Mouse (Mus musculus) neural tube, embryonic 12.5 days (tissue): ENCODE data around the gene Taar7a. TPM values are rescaled to one million over a fixed set of nuclear protein-coding genes. Genes with fewer than 3 reads are reported as not detected.

Experiments used
- ATAC-seq: fragments of 200-750 bp; cut with Nextera tagmentation; 2 replicates; pipeline ENCODE4 v1.8.0; 2017; ENCODE audit warnings: low read depth, mild to moderate bottlenecking, moderate TSS enrichment, moderate library complexity; ENCODE audit not compliant: low FRiP score
- H3K27ac ChIP-seq: fragments of 300-500 bp; sonication (generic); 2 replicates; pipeline ENCODE4 v1.5.1; 2016
- H3K27me3 ChIP-seq: fragments of 300-500 bp; sonication (generic); replicated peaks from 2 replicates; pipeline ENCODE4 v1.6.1; 2016; ENCODE audit warnings: mild to moderate bottlenecking
- H3K36me3 ChIP-seq: fragments of 300-500 bp; sonication (generic); 2 replicates; pipeline ENCODE4 v1.6.1; 2016; ENCODE audit warnings: mild to moderate bottlenecking
- H3K4me1 ChIP-seq: fragments of 300-500 bp; sonication (generic); 2 replicates; pipeline ENCODE4 v1.6.1; 2016
- H3K4me2 ChIP-seq: fragments of 300-500 bp; sonication (generic); replicated peaks from 2 replicates; pipeline ENCODE4 v1.6.1; 2016; ENCODE audit warnings: mild to moderate bottlenecking
- H3K4me3 ChIP-seq: fragments of 300-500 bp; sonication (generic); 2 replicates; pipeline ENCODE4 v1.5.1; 2016
- H3K9ac ChIP-seq: fragments of 300-500 bp; sonication (generic); 2 replicates; pipeline ENCODE4 v1.6.1; 2016; ENCODE audit warnings: mild to moderate bottlenecking
- H3K9me3 ChIP-seq: fragments of 300-500 bp; sonication (generic); 2 replicates; pipeline ENCODE4 v1.6.1; 2016; ENCODE audit warnings: mild to moderate bottlenecking
- WGBS: fragments of 180-500 bp; shearing (Covaris S2); methylation state at CpG from one replicate; pipeline ENCODE4 v1.1.7; 2016; 5-methylcytosine and 5-hydroxymethylcytosine counted together
- polyA plus RNA-seq: library from polyadenylated mRNA; unstranded; fragments of >200 nt; fragmentation: Nextera tagmentation; extraction: Ambion mirVana; gene quantifications from 2 replicates; pipeline ENCODE4 v1.2.1, GENCODE M21; 2016

The Taar7a gene
- polyA plus RNA-seq, 1 experiment from 2014 or later: not detected

DNA sequence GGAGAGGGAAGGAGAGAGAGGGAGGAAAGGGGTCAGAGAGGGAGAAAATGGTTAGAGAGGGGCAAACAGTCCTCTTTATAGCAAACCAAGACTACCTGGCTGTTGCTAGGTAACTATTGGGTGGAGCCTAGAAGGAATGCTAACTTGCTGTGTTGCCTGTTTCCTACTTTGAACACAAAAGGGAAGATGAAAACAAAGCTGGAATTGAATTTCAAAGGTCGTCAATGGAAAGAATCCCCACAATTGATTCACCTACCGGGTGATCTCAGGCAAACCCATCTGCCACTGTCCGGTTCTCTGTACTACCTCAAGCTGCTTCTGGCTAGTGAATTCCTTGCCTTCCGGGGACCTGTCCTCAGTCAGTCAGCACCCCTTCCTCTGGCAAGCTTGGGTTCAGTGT lies 15.3 kb downstream of the Taar7a start:
- H3K36me3 ChIP-seq: no peaks in the 10 kb centered on the region
- 44% methylated on average over 4 of the region's 4 CpGs for WGBS
- H3K4me3 ChIP-seq: no peak overlapping the region
- no peaks in the 10 kb centered on the region for H3K9me3 ChIP-seq
- no peak for ATAC-seq
- no peaks in the 10 kb centered on the region for H3K27me3 ChIP-seq
- no peak overlapping the region for H3K4me2 ChIP-seq
- no peak overlapping the region for H3K27ac ChIP-seq
- H3K4me1 ChIP-seq: no peaks in the 10 kb centered on the region
- H3K9ac ChIP-seq: no peak overlapping the region

DNA sequence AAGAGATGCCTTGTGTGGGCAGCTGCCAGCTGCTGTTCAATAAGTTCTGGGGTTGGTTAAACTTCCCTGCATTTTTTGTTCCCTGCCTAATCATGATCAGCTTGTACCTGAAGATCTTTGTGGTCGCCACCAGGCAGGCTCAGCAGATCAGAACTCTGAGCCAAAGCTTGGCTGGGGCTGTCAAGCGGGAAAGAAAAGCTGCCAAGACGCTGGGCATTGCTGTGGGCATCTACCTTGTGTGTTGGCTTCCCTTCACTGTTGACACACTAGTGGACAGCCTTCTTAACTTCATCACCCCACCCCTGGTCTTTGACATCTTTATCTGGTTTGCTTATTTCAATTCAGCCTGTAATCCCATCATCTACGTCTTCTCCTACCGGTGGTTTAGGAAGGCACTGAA lies 22.0 kb downstream of the Taar7a start:
- WGBS: 88% methylated on average over 5 of the region's 5 CpGs
- no peak overlapping the region for H3K9ac ChIP-seq
- H3K36me3 ChIP-seq: no peaks in the 10 kb centered on the region
- H3K27ac ChIP-seq: no peak overlapping the region
- no peaks in the 10 kb centered on the region for H3K4me1 ChIP-seq
- no peak overlapping the region for H3K4me2 ChIP-seq
- H3K9me3 ChIP-seq: no peaks in the 10 kb centered on the region
- no peak for ATAC-seq
- no peak overlapping the region for H3K4me3 ChIP-seq
- H3K27me3 ChIP-seq: no peaks in the 10 kb centered on the region

DNA sequence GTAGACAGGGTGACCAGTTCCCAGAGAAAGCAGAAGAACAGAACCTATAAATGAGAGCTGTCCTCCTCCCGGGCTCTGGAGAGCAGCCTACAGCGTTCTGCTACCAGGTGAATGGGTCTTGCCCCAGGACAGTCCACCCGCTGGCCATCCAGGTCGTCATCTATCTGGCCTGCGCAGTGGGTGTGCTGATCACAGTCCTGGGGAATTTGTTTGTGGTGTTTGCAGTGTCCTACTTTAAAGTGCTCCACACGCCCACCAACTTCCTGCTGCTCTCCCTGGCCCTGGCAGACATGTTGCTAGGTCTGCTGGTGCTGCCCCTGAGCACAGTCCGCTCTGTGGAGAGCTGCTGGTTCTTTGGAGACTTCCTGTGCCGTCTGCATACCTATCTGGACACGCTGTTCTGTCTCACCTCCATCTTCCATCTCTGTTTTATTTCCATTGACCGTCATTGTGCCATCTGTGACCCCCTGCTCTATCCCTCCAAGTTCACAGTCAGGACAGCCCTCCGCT lies 22.6 kb downstream of the Taar7a start, which contains the start of gene Taar5:
Gene Taar5, plus strand, starts transcription at position 51 of the 510 bp plus-strand sequence.
- no peaks in the 10 kb centered on the region for H3K36me3 ChIP-seq
- WGBS: 92% methylated on average over 11 of the region's 11 CpGs
- no peaks in the 10 kb centered on the region for H3K9me3 ChIP-seq
- no peaks in the 10 kb centered on the region for H3K4me1 ChIP-seq
- no peak for ATAC-seq
- H3K4me3 ChIP-seq: no peak within 1 kb of the TSS
- no peak within 1 kb of the TSS for H3K27ac ChIP-seq
- H3K4me2 ChIP-seq: no peak within 1 kb of the TSS
- H3K9ac ChIP-seq: no peak within 1 kb of the TSS
- H3K27me3 ChIP-seq: no peaks in the 10 kb centered on the region

DNA sequence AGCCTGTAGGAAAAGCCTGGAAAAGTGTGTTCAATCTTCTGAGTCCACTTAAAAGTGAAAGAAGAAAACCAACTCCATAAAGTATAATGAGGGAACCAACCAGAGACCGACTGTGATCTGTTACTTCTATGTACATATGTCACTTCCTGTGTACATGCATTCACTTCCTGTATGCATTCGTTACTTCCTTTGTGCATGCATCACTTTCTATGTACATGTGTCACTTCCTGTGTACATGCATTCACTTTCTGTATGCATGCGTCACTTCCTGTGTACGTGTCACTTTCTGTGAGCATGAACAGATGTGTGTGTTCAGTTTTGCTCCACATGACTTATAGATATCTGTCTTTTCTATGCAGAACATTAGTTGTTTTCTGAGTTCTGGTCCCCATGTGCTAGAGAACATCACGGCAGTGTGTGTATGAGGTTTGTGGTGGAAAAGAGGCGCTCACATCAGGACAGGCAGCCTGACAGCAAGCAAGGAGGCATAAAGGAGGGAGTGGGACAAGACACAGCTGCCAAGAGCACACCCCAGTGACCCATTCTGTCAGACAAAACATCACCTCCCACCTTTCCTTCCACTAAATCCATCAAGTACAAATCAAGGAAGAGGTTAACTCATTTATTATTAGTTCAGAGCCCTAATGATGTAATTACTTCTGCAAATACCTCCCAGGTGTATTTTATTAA lies 28.2 kb downstream of the Taar7a start:
- Histone ChIP-seq H3K4me1 (no peaks in the 10 kb centered on the region), H3K27ac (no peak overlapping the region), H3K9ac (no peak overlapping the region), H3K4me2 (no peak overlapping the region), H3K36me3 (no peaks in the 10 kb centered on the region), H3K27me3 (no peaks in the 10 kb centered on the region), H3K9me3 (no peaks in the 10 kb centered on the region), H3K4me3 (no peak overlapping the region)
- 94% methylated on average over 6 of the region's 6 CpGs for WGBS
- no peak for ATAC-seq

DNA sequence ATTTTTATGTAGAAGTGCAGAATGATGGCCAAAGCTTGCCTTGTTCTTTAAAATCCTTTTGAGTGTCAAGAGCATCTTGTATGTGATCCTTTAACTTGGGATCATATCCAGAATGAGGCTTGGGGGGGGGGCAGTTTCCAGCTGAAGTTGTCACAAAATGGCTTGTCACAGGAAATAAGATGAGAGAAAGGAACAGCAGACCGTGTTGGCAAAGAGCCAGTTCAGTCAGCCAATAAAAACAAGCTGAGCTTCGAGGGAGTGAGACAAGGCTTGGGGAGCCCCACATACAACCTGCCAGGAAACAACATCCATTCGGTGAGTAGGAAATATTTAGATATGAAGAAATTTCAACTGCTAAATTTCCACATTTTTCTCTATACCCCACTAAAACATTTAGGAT lies 29.8 kb downstream of the Taar7a start:
- Histone ChIP-seq H3K36me3 (no peaks in the 10 kb centered on the region), H3K4me1 (no peaks in the 10 kb centered on the region), H3K27me3 (no peaks in the 10 kb centered on the region), H3K4me2 (no peak overlapping the region), H3K27ac (no peak overlapping the region), H3K9me3 (no peaks in the 10 kb centered on the region), H3K4me3 (no peak overlapping the region), H3K9ac (no peak overlapping the region)
- 66% methylated on average over 3 of the region's 3 CpGs for WGBS
- ATAC-seq: no peak

DNA sequence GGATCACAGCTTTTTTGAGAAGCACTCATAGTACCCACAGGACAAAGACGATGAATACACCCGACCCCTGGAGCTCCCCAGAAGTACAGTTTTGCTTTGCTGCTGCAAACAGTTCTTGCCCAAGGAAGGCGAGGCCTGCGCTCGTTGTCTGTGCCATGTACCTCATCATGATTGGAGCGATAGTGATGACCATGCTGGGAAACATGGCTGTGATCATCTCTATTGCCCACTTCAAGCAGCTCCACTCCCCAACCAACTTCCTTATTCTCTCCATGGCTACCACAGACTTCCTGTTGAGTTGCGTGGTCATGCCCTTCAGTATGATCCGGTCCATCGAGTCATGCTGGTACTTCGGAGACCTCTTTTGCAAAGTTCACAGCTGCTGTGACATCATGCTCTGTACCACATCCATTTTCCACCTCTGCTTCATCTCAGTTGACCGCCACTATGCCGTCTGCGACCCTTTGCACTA lies 32.8 kb downstream of the Taar7a start, which contains the start of gene Taar4:
Gene Taar4, plus strand, starts transcription at position 51 of the 472 bp plus-strand sequence.
- Histone ChIP-seq H3K27ac (no peak within 1 kb of the TSS), H3K4me2 (no peak within 1 kb of the TSS), H3K9me3 (no peaks in the 10 kb centered on the region), H3K27me3 (no peaks in the 10 kb centered on the region), H3K36me3 (no peaks in the 10 kb centered on the region), H3K4me3 (no peak within 1 kb of the TSS), H3K4me1 (no peaks in the 10 kb centered on the region), H3K9ac (no peak within 1 kb of the TSS)
- WGBS: 89% methylated on average over 13 of the region's 13 CpGs
- no peak for ATAC-seq

DNA sequence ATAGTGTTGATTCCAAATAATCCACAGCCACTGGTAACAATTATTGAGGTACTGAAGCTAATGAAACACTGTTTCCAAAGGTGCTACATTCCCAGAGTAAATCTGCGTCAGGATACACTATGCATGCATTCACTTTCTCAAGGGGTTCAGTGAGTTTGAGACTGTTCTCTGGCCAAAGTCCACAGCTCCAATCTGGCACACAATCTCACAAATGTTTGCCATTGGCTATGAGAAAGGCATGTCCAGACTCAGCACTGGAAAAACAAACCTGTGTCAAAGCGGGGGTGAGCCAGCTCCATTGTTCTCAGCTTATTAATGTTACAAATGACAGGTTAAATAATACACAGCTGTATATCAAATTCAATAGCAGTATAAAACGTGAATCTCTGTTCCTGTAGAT lies 34.2 kb downstream of the Taar7a start:
- Histone ChIP-seq H3K27ac (no peak overlapping the region), H3K4me3 (no peak overlapping the region), H3K9me3 (no peaks in the 10 kb centered on the region), H3K4me2 (no peak overlapping the region), H3K36me3 (no peaks in the 10 kb centered on the region), H3K9ac (no peak overlapping the region), H3K4me1 (no peaks in the 10 kb centered on the region), H3K27me3 (no peaks in the 10 kb centered on the region)
- 64% methylated on average over 3 of the region's 3 CpGs for whole genome bisulfite sequencing
- no peak for ATAC-seq

DNA sequence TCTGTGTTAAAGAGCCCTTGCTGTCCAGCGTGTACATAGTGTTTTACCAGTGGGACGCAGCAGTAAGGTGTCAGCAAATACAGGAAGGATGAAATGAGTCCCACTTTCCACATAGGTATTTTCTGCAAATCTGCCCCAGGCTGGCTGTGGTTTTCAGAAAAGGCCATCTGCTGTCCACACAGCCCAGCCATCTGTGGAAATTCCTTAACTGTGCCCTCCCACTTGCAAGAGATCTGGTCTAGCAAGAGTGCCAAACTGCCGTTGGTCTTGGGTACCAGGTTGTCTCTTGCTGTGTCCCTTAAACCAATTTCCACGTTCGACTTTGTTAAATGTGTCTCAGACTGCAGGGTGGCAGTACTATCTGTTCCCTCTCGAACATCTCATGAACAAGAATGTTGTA lies 41.6 kb downstream of the Taar7a start:
- no peaks in the 10 kb centered on the region for H3K27me3 ChIP-seq
- no peak overlapping the region for H3K27ac ChIP-seq
- no peak overlapping the region for H3K4me2 ChIP-seq
- no peaks in the 10 kb centered on the region for H3K36me3 ChIP-seq
- H3K4me3 ChIP-seq: no peak overlapping the region
- ATAC-seq: no peak
- H3K9ac ChIP-seq: no peak overlapping the region
- WGBS: 87% methylated on average over 6 of the region's 6 CpGs
- H3K9me3 ChIP-seq: no peaks in the 10 kb centered on the region
- no peaks in the 10 kb centered on the region for H3K4me1 ChIP-seq

DNA sequence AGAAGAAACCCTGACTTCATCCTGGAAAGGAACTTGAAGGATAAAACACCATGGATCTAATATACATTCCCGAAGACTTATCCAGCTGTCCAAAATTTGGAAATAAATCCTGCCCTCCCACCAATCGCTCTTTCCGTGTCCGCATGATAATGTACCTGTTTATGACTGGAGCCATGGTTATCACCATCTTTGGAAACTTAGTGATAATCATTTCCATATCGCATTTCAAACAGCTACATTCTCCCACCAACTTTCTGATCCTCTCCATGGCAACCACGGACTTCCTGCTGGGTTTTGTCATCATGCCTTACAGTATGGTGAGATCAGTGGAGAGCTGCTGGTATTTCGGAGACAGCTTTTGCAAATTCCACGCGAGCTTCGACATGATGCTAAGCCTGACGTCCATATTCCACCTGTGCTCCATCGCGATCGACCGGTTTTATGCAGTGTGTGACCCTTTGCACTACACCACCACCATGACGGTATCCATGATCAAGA lies 43.7 kb downstream of the Taar7a start, which contains the start of gene Taar3:
Gene Taar3, plus strand, starts transcription at position 51 of the 498 bp plus-strand sequence.
- Histone ChIP-seq H3K4me2 (no peak within 1 kb of the TSS), H3K4me1 (no peaks in the 10 kb centered on the region), H3K9ac (no peak within 1 kb of the TSS), H3K36me3 (no peaks in the 10 kb centered on the region), H3K27ac (no peak within 1 kb of the TSS), H3K27me3 (no peaks in the 10 kb centered on the region), H3K4me3 (no peak within 1 kb of the TSS), H3K9me3 (no peaks in the 10 kb centered on the region)
- WGBS: 91% methylated on average over 16 of the region's 16 CpGs
- ATAC-seq: no peak

DNA sequence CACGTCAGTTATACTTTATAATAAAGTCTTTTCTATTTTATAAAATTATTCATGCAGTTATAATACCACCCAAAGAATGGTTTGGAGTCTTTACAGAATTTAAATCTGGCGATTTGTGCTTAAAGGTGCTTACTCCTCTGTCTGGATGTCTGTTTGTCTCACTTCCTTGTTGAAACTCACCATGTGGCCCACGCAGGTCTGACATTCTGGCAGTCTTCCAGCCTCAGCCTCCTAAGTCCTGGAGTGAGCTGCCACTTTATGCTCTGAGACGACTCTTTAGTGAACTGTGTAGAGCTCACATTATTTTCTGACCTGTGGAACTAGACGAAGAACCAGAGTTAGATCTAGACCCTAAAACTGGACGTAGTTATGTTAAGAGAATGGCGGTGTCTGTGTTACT lies 45.3 kb downstream of the Taar7a start:
- Histone ChIP-seq H3K9ac (no peak overlapping the region), H3K36me3 (no peaks in the 10 kb centered on the region), H3K27me3 (no peaks in the 10 kb centered on the region), H3K4me1 (no peaks in the 10 kb centered on the region), H3K4me3 (no peak overlapping the region), H3K4me2 (no peak overlapping the region), H3K9me3 (no peaks in the 10 kb centered on the region), H3K27ac (no peak overlapping the region)
- 79% methylated on average over 7 of the region's 7 CpGs for WGBS
- ATAC-seq: no peak

DNA sequence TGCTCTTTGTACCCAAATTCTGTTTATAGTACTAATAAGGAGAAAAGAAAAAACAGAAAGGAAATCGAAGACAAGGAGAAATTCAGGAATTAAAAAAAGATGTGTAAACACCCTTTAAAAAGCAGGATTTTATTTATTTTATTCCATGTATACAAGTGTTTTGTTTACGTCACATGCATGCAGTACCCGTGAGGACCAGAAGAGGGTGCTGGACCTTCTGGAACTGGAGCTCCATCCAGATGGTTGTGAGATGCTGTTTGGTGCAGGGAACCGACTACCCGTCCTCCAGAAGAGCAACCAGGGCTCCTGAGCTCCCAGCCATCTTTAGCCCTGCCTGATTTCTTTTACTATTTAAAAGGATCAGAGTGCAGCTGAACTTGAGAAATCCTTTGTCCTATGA lies 50.8 kb downstream of the Taar7a start:
- H3K9me3 ChIP-seq: no peaks in the 10 kb centered on the region
- no peak overlapping the region for H3K4me3 ChIP-seq
- no peak overlapping the region for H3K9ac ChIP-seq
- no peaks in the 10 kb centered on the region for H3K36me3 ChIP-seq
- H3K27ac ChIP-seq: no peak overlapping the region
- no peaks in the 10 kb centered on the region for H3K4me1 ChIP-seq
- H3K4me2 ChIP-seq: no peak overlapping the region
- ATAC-seq: no peak
- no peaks in the 10 kb centered on the region for H3K27me3 ChIP-seq
- WGBS: 80% methylated on average over 5 of the region's 5 CpGs
